Mouse (Mus musculus): ENCODE data around the gene Nek7.
A peak's percentile ranks its signal among the peaks of the same experiment; 100 is the strongest.

Nek7 gene

GRCm38 (mm10) chr1:138619996-138620461, at the start of gene Nek7:
Gene Nek7 (minus strand): TSS chr1:138620141.
- peak; percentile 71 for DNase-seq (ENCODE audit: low read depth)

- no peak for DNase-seq (ENCODE audit: low read depth)
Observed at GRCm38 (mm10) chr1:138662342-138662741, 42.4 kb upstream of the Nek7 start.

- no peak for DNase-seq (ENCODE audit: low read depth)
Observed at GRCm38 (mm10) chr1:138654212-138654611, 34.3 kb upstream of the Nek7 start.

- DNase-seq (ENCODE audit: low read depth), result no peak
Observed at GRCm38 (mm10) chr1:138644991-138645390, 25.1 kb upstream of the Nek7 start.

GRCm38 (mm10) chr1:138643306-138643830, 23.4 kb upstream of the Nek7 start:
- DNase-seq (ENCODE audit: low read depth), result no peak

- no peak for DNase-seq (ENCODE audit: low read depth)
Observed at GRCm38 (mm10) chr1:138640934-138641461, 21.1 kb upstream of the Nek7 start.

GRCm38 (mm10) chr1:138637850-138638249, 17.9 kb upstream of the Nek7 start:
- no peak for DNase-seq (ENCODE audit: low read depth)

- DNase-seq (ENCODE audit: low read depth), result no peak
Observed at GRCm38 (mm10) chr1:138634561-138634960, 14.6 kb upstream of the Nek7 start.

- DNase-seq (ENCODE audit: low read depth), result no peak
Observed at GRCm38 (mm10) chr1:138628919-138629318, 9.0 kb upstream of the Nek7 start.

GRCm38 (mm10) chr1:138628486-138628885, 8.5 kb upstream of the Nek7 start:
- no peak for DNase-seq (ENCODE audit: low read depth)

GRCm38 (mm10) chr1:138627804-138628203, 7.9 kb upstream of the Nek7 start:
- DNase-seq (ENCODE audit: low read depth), result no peak

- DNase-seq (ENCODE audit: low read depth), result no peak
Observed at GRCm38 (mm10) chr1:138626288-138626687, 6.3 kb upstream of the Nek7 start.

- no peak for DNase-seq (ENCODE audit: low read depth)
Observed at GRCm38 (mm10) chr1:138623870-138624269, 3.9 kb upstream of the Nek7 start.

GRCm38 (mm10) chr1:138622831-138623230, 2.9 kb upstream of the Nek7 start:
- no peak for DNase-seq (ENCODE audit: low read depth)

GRCm38 (mm10) chr1:138622431-138622830, 2.5 kb upstream of the Nek7 start:
- no peak for DNase-seq (ENCODE audit: low read depth)

GRCm38 (mm10) chr1:138619114-138619971, 598 bp downstream of the Nek7 start:
- peak; percentile 90 for DNase-seq (ENCODE audit: low read depth)

- peak; percentile 75 for DNase-seq (ENCODE audit: low read depth)
Observed at GRCm38 (mm10) chr1:138618012-138618354, 2.0 kb downstream of the Nek7 start.

GRCm38 (mm10) chr1:138617279-138618011, 2.5 kb downstream of the Nek7 start:
- no peak for DNase-seq (ENCODE audit: low read depth)

- no peak for DNase-seq (ENCODE audit: low read depth)
Observed at GRCm38 (mm10) chr1:138615388-138615787, 4.6 kb downstream of the Nek7 start.

- no peak for DNase-seq (ENCODE audit: low read depth)
Observed at GRCm38 (mm10) chr1:138614552-138615287, 5.2 kb downstream of the Nek7 start.

GRCm38 (mm10) chr1:138612177-138612576, 7.8 kb downstream of the Nek7 start:
- DNase-seq (ENCODE audit: low read depth), result no peak

- DNase-seq (ENCODE audit: low read depth), result no peak
Observed at GRCm38 (mm10) chr1:138609176-138609575, 10.8 kb downstream of the Nek7 start.

Data from c-Kit-positive CD71-positive TER-119-negative erythroid progenitor cells, embryonic 14.5 days (primary cell).